Mouse (Mus musculus): ENCODE results near the gene Dennd2c. TPM values are rescaled to one million over a fixed set of nuclear protein-coding genes. Genes with fewer than 3 reads are reported as not detected.
"Not testable (repeated sequence)": the region's sequence is repeated elsewhere in the genome, so short reads cannot be mapped to it uniquely, and the experiment has no call there.

Dennd2c gene
- polyA plus RNA-seq, 1 experiment from 2014 or later = 3.6 TPM

GRCm38 (mm10) chr3:103171505-103172267, 69.3 kb downstream of the Dennd2c start, which contains the start of gene Bcas2:
TSS of gene Bcas2 (plus strand) at chr3:103171655.
- peak; percentile 96 for ATAC-seq (ENCODE audit: low FRiP score, low TSS enrichment)
- under 1% methylated on average over 56 of the region's 56 CpGs for WGBS

DNA sequence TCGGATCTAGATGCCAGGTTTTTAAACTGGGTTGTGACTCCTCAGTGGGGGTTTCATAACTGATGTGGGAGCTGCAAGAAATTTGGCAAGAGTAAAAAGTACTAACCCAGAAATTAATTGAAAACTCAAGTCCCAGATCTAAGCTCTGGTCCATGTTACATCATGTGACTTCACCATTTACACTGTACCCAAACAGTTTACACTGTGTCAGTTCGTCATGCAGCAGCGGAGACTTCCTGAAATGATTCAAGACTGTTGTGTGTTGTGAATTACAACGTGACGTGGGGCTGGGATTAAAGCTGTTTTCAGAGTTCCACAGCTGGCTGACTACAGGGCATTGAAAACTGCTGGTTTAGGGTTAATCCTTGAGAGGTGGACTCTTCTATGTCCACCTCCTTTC, 70.2 kb downstream of the Dennd2c start:
- Histone ChIP-seq H3K4me3 (ENCODE audit: low read length) (peak overlapping the region; percentile 75), H3K36me3 (ENCODE audit: control insufficient read depth, insufficient read depth, low read length) (peaks cover 42% of the 10 kb centered on the region), H3K4me1 (ENCODE audit: control insufficient read depth, insufficient read depth, low read length) (peaks cover 15% of the 10 kb centered on the region), H3K9me3 (ENCODE audit: control insufficient read depth, low read length) (no peaks in the 10 kb centered on the region), H3K27me3 (ENCODE audit: control insufficient read depth, insufficient read depth, low read length) (no peaks in the 10 kb centered on the region), H3K9ac (ENCODE audit: low read depth, low read length) (peak overlapping the region; percentile 77), H3K4me2 (replicated peaks; ENCODE audit: low read depth, low read length) (peak overlapping the region; percentile 81), H3K27ac (ENCODE audit: low read depth, low read length) (no peak overlapping the region)
- WGBS = 45% methylated on average over 5 of the region's 5 CpGs
- no peak for ATAC-seq (ENCODE audit: low FRiP score, low TSS enrichment)

More at GRCm38 (mm10) chr3:103171505-103172267, 69.3 kb downstream of the Dennd2c start, which contains the start of gene Bcas2:
- Histone ChIP-seq H3K9ac (ENCODE audit: low read depth, low read length) (peak within 1 kb of the TSS; percentile 77), H3K36me3 (ENCODE audit: control insufficient read depth, insufficient read depth, low read length) (peaks cover 34% of the 10 kb centered on the region), H3K4me1 (ENCODE audit: control insufficient read depth, insufficient read depth, low read length) (peaks cover 15% of the 10 kb centered on the region), H3K4me3 (ENCODE audit: low read length) (peak within 1 kb of the TSS; percentile 75), H3K4me2 (replicated peaks; ENCODE audit: low read depth, low read length) (peak within 1 kb of the TSS; percentile 81), H3K27me3 (ENCODE audit: control insufficient read depth, insufficient read depth, low read length) (no peaks in the 10 kb centered on the region), H3K9me3 (ENCODE audit: control insufficient read depth, low read length) (no peaks in the 10 kb centered on the region), H3K27ac (ENCODE audit: low read depth, low read length) (peak within 1 kb of the TSS; percentile 69)

GRCm38 (mm10) chr3:103176740-103177139, 74.3 kb downstream of the Dennd2c start:
- Histone ChIP-seq H3K9ac (ENCODE audit: low read depth, low read length) (no peak overlapping the region), H3K4me3 (ENCODE audit: low read length) (no peak overlapping the region), H3K4me2 (replicated peaks; ENCODE audit: low read depth, low read length) (no peak overlapping the region), H3K36me3 (ENCODE audit: control insufficient read depth, insufficient read depth, low read length) (peaks cover 61% of the 10 kb centered on the region), H3K27me3 (ENCODE audit: control insufficient read depth, insufficient read depth, low read length) (no peaks in the 10 kb centered on the region), H3K9me3 (ENCODE audit: control insufficient read depth, low read length) (no peaks in the 10 kb centered on the region), H3K4me1 (ENCODE audit: control insufficient read depth, insufficient read depth, low read length) (peaks cover 10% of the 10 kb centered on the region), H3K27ac (ENCODE audit: low read depth, low read length) (no peak overlapping the region)
- no peak for ATAC-seq (ENCODE audit: low FRiP score, low TSS enrichment)
- 93% methylated on average over 4 of the region's 4 CpGs for WGBS

DNA sequence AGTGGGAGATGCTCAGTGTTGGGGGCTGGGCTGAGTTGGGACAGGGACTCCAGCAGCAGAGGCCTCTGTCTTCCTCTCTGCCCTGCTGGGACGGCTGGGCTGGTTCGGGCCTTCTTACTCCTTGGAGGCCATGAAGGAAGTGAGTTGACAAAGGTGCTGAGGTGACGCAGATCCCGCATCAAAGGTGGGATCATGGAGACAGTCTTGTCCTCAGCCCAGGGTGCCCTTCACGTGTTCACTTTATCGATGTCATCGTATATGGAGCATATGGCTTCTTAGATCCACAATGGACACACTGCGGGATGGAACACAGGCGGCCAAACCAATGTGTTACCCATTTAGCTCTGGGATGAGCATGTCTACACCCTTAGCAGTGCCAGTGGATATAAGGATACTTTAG, 77.1 kb downstream of the Dennd2c start:
- H3K4me1 ChIP-seq (ENCODE audit: control insufficient read depth, insufficient read depth, low read length) = no peaks in the 10 kb centered on the region
- no peaks in the 10 kb centered on the region for H3K9me3 ChIP-seq (ENCODE audit: control insufficient read depth, low read length)
- H3K4me3 ChIP-seq (ENCODE audit: low read length) = no peak overlapping the region
- no peak overlapping the region for H3K4me2 ChIP-seq (replicated peaks; ENCODE audit: low read depth, low read length)
- peaks cover 48% of the 10 kb centered on the region for H3K36me3 ChIP-seq (ENCODE audit: control insufficient read depth, insufficient read depth, low read length)
- no peak overlapping the region for H3K27ac ChIP-seq (ENCODE audit: low read depth, low read length)
- no peak overlapping the region for H3K9ac ChIP-seq (ENCODE audit: low read depth, low read length)
- no peak; the same call in 1 of the 2 replicates for ATAC-seq (ENCODE audit: low FRiP score, low TSS enrichment)
- no peaks in the 10 kb centered on the region for H3K27me3 ChIP-seq (ENCODE audit: control insufficient read depth, insufficient read depth, low read length)
- 91% methylated on average over 9 of the region's 9 CpGs for WGBS

DNA sequence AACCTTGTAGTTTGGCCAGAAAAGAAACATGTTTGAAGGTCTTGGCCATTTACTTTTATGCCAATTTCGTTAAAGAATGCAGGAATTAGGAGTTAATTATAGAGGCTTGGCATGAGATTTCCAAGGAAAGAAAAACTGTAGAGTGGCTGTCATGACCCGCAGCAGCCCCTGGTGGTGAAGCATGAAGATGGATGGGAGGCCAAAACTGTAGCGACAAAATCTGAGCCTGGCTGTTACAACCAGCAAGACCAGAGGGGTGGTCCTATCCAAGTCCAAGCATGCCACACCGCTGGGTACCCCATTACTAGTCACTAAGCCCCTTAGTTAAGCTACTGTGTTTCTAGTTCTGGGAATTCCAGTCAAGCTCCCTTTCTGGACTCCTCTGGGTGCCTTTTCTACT, 78.8 kb downstream of the Dennd2c start:
- ATAC-seq (ENCODE audit: low FRiP score, low TSS enrichment) = no peak
- Histone ChIP-seq H3K36me3 (ENCODE audit: control insufficient read depth, insufficient read depth, low read length) (peaks cover 32% of the 10 kb centered on the region), H3K4me2 (replicated peaks; ENCODE audit: low read depth, low read length) (no peak overlapping the region), H3K9me3 (ENCODE audit: control insufficient read depth, low read length) (no peaks in the 10 kb centered on the region), H3K27me3 (ENCODE audit: control insufficient read depth, insufficient read depth, low read length) (no peaks in the 10 kb centered on the region), H3K9ac (ENCODE audit: low read depth, low read length) (no peak overlapping the region), H3K27ac (ENCODE audit: low read depth, low read length) (no peak overlapping the region), H3K4me1 (ENCODE audit: control insufficient read depth, insufficient read depth, low read length) (no peaks in the 10 kb centered on the region), H3K4me3 (ENCODE audit: low read length) (no peak overlapping the region)
- 51% methylated on average over 4 of the region's 4 CpGs for WGBS

DNA sequence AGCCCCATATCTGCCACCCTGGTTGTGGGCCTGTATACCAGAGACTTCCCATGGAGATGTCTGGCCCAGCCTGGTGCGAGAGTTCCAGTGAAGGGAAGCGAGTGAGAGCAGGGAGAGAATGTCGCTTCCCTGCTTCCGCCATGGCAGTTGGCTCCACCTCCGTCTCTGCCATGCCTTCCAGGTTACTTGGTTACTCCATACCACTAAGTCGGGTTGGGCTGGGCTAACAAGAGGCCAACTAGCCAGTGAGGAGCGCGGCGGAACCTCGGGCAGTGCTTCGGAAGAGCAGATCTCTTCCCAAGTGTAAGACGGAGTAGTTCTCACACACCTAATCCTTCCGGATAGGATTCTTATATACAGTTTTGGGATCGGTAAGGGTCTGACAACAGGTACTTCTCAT, 80.4 kb downstream of the Dennd2c start:
- H3K9me3 ChIP-seq (ENCODE audit: control insufficient read depth, low read length) = no peaks in the 10 kb centered on the region
- no peak overlapping the region for H3K9ac ChIP-seq (ENCODE audit: low read depth, low read length)
- H3K4me3 ChIP-seq (ENCODE audit: low read length) = no peak overlapping the region
- peaks cover 17% of the 10 kb centered on the region for H3K36me3 ChIP-seq (ENCODE audit: control insufficient read depth, insufficient read depth, low read length)
- no peaks in the 10 kb centered on the region for H3K27me3 ChIP-seq (ENCODE audit: control insufficient read depth, insufficient read depth, low read length)
- no peak for ATAC-seq (ENCODE audit: low FRiP score, low TSS enrichment)
- no peak overlapping the region for H3K27ac ChIP-seq (ENCODE audit: low read depth, low read length)
- no peak overlapping the region for H3K4me2 ChIP-seq (replicated peaks; ENCODE audit: low read depth, low read length)
- WGBS = 82% methylated on average over 14 of the region's 14 CpGs
- H3K4me1 ChIP-seq (ENCODE audit: control insufficient read depth, insufficient read depth, low read length) = no peaks in the 10 kb centered on the region

DNA sequence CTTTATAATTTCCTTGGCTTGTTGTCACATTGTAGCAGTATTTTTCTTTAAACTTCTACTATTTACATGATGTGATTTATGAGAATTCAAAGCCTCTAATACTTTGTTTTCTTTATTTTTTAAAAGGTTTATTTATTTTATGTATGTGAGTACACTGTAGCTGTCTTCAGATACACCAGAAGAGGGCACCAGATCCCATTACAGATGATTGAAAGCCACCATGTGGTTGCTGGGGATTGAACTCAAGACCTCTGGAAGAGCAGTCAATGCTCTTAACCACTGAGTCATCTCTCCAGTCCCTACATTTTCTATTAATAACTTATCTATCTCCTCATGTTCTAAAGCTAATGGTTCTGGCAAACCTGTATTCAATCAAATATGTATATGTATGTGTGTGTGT, 82.1 kb downstream of the Dennd2c start:
- H3K27me3 ChIP-seq (ENCODE audit: control insufficient read depth, insufficient read depth, low read length); H3K36me3 ChIP-seq (ENCODE audit: control insufficient read depth, insufficient read depth, low read length); H3K27ac ChIP-seq (ENCODE audit: low read depth, low read length); H3K4me1 ChIP-seq (ENCODE audit: control insufficient read depth, insufficient read depth, low read length); H3K9ac ChIP-seq (ENCODE audit: low read depth, low read length); H3K4me3 ChIP-seq (ENCODE audit: low read length); ATAC-seq (ENCODE audit: low FRiP score, low TSS enrichment); H3K9me3 ChIP-seq (ENCODE audit: control insufficient read depth, low read length); H3K4me2 ChIP-seq (replicated peaks; ENCODE audit: low read depth, low read length): not testable (repeated sequence)

GRCm38 (mm10) chr3:103188451-103188850, 86.0 kb downstream of the Dennd2c start:
- 78% methylated on average over 5 of the region's 5 CpGs for WGBS
- Histone ChIP-seq H3K9me3 (ENCODE audit: control insufficient read depth, low read length) (peaks cover 3% of the 10 kb centered on the region; the same call in 1 of the 2 replicates), H3K4me1 (ENCODE audit: control insufficient read depth, insufficient read depth, low read length) (no peaks in the 10 kb centered on the region), H3K27me3 (ENCODE audit: control insufficient read depth, insufficient read depth, low read length) (no peaks in the 10 kb centered on the region), H3K9ac (ENCODE audit: low read depth, low read length) (no peak overlapping the region), H3K36me3 (ENCODE audit: control insufficient read depth, insufficient read depth, low read length) (no peaks in the 10 kb centered on the region), H3K4me2 (replicated peaks; ENCODE audit: low read depth, low read length) (no peak overlapping the region), H3K4me3 (ENCODE audit: low read length) (no peak overlapping the region), H3K27ac (ENCODE audit: low read depth, low read length) (no peak overlapping the region)
- ATAC-seq (ENCODE audit: low FRiP score, low TSS enrichment) = no peak

DNA sequence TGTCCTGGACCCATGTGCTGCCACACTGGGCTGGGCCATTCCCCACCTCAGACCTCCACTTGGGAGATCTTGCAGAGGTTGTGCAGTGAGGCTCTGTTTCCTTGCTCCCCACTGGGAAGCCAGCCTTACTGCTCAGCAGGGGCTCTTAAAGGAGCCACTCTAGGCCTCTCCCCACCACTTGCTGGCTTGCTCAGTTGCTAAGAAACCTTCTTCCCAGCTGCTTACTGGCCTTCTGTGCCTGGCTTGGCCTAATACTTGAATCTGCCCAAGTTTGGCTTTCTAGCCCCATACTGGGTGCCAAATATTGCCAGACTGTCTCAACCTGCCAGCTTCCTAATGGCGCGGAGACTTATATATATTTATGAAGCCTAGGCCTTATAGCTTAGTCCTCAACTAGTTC, 86.5 kb downstream of the Dennd2c start:
- Histone ChIP-seq H3K27me3 (ENCODE audit: control insufficient read depth, insufficient read depth, low read length) (no peaks in the 10 kb centered on the region), H3K36me3 (ENCODE audit: control insufficient read depth, insufficient read depth, low read length) (no peaks in the 10 kb centered on the region), H3K9ac (ENCODE audit: low read depth, low read length) (no peak overlapping the region), H3K4me1 (ENCODE audit: control insufficient read depth, insufficient read depth, low read length) (no peaks in the 10 kb centered on the region), H3K9me3 (ENCODE audit: control insufficient read depth, low read length) (peaks cover 3% of the 10 kb centered on the region; the same call in 1 of the 2 replicates), H3K4me3 (ENCODE audit: low read length) (no peak overlapping the region), H3K4me2 (replicated peaks; ENCODE audit: low read depth, low read length) (no peak overlapping the region), H3K27ac (ENCODE audit: low read depth, low read length) (no peak overlapping the region)
- ATAC-seq (ENCODE audit: low FRiP score, low TSS enrichment) = no peak
- WGBS = 98% methylated on average over 2 of the region's 2 CpGs

Measured in kidney, embryonic 14.5 days (tissue).